Mouse (Mus musculus) kidney, embryonic 15.5 days (tissue): ENCODE measurements around the gene Ppard. TPM values are rescaled to one million over a fixed set of nuclear protein-coding genes. Genes with fewer than 3 reads are reported as not detected.

Experiments
- ATAC-seq: fragments of 200-750 bp; cut with Nextera tagmentation; replicated peaks from 2 replicates; pipeline ENCODE4 v1.8.0; 2017; ENCODE audit warnings: moderate TSS enrichment; ENCODE audit not compliant: low FRiP score
- H3K27ac ChIP-seq: fragments of 300-500 bp; sonication (generic); 2 replicates; pipeline ENCODE4 v1.5.1; 2015; ENCODE audit warnings: mild to moderate bottlenecking, inconsistent platforms
- H3K27me3 ChIP-seq: fragments of 300-500 bp; sonication (generic); 2 replicates; pipeline ENCODE4 v1.6.1; 2015; ENCODE audit warnings: inconsistent platforms
- H3K36me3 ChIP-seq: fragments of 300-500 bp; sonication (generic); 2 replicates; pipeline ENCODE4 v1.6.1; 2015; ENCODE audit warnings: inconsistent platforms
- H3K4me1 ChIP-seq: fragments of 300-500 bp; sonication (generic); 2 replicates; pipeline ENCODE4 v1.6.1; 2015; ENCODE audit warnings: inconsistent platforms
- H3K4me2 ChIP-seq: fragments of 300-500 bp; sonication (generic); 2 replicates; pipeline ENCODE4 v1.6.1; 2015; ENCODE audit warnings: moderate library complexity, mild to moderate bottlenecking, inconsistent platforms
- H3K4me3 ChIP-seq: fragments of 300-500 bp; sonication (generic); replicated peaks from 2 replicates; pipeline ENCODE4 v1.5.1; 2015; ENCODE audit warnings: mild to moderate bottlenecking, inconsistent platforms
- H3K9ac ChIP-seq: fragments of 300-500 bp; sonication (generic); 2 replicates; pipeline ENCODE4 v1.6.1; 2015; ENCODE audit warnings: mild to moderate bottlenecking, inconsistent platforms
- H3K9me3 ChIP-seq: fragments of 300-500 bp; sonication (generic); replicated peaks from 2 replicates; pipeline ENCODE4 v1.6.1; 2016; ENCODE audit warnings: inconsistent platforms
- WGBS: fragments of 180-500 bp; shearing (Covaris S2); methylation state at CpG from one replicate; pipeline ENCODE4 v1.1.7; 2015; ENCODE audit warnings: mixed read lengths; 5-methylcytosine and 5-hydroxymethylcytosine counted together
- polyA plus RNA-seq: library from polyadenylated mRNA; unstranded; fragments of >200 nt; fragmentation: Nextera tagmentation; extraction: Ambion mirVana; gene quantifications from 2 replicates; pipeline ENCODE4 v1.2.1, GENCODE M21; 2015

The Ppard gene
- polyA plus RNA-seq, 1 experiment from 2014 or later = 2.7 TPM

GRCm38 (mm10) chr17:28260543-28260909 lies 28.0 kb downstream of the Ppard start:
- WGBS = 88% methylated on average over 9 of the region's 9 CpGs
- ATAC-seq = no peak

GRCm38 (mm10) chr17:28261795-28262194 lies 29.3 kb downstream of the Ppard start:
- H3K36me3 ChIP-seq = no peaks in the 10 kb centered on the region
- H3K27ac ChIP-seq = peak overlapping the region; percentile 3; the same call in 1 of the 2 replicates
- no peak overlapping the region for H3K4me2 ChIP-seq
- 62% methylated on average over 11 of the region's 11 CpGs for WGBS
- H3K9me3 ChIP-seq = no peaks in the 10 kb centered on the region
- peaks cover 64% of the 10 kb centered on the region for H3K4me1 ChIP-seq
- H3K27me3 ChIP-seq = no peaks in the 10 kb centered on the region
- ATAC-seq = no peak
- H3K9ac ChIP-seq = no peak overlapping the region
- no peak overlapping the region for H3K4me3 ChIP-seq

More at GRCm38 (mm10) chr17:28260543-28260909, 28.0 kb downstream of the Ppard start:
- Histone ChIP-seq H3K4me2 (no peak overlapping the region), H3K27me3 (no peaks in the 10 kb centered on the region), H3K9ac (no peak overlapping the region), H3K4me3 (no peak overlapping the region), H3K4me1 (peaks cover 70% of the 10 kb centered on the region), H3K27ac (no peak overlapping the region; the same call in 1 of the 2 replicates), H3K9me3 (no peaks in the 10 kb centered on the region), H3K36me3 (no peaks in the 10 kb centered on the region)

DNA sequence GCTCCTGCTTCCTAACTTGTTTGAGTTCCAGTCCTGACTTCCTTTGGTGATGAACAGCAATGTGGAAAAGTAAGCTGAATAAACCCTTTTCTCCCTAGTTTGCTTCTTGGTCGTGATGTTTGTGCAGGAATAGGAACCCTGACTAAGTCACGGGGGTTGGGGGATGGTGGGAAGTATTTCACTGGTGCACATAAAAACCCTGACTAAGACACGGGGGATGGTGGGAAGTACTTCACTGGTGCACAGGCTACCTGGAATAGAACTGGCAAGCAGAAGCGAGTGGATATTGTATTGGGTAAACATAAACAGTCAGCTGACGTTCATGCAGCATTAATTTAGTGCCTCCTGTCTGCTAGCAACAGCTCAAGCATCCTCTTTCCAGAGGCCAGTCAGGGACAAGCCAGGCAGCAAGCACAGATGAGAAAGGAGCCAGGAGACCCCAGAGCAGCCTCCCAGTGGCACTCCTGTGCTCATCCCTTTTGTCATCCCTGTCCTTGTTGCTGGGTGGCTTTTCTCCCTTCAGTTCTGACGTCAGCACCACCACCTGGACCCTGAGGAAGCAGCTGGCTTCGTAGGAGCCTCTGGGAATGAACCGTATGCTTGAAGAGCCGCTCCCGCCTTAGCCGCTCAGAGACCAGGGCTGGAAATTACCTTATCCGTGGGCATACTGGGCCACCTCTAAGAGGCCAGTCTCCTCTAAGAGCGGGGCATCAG lies 30.8 kb downstream of the Ppard start:
- WGBS = 49% methylated on average over 13 of the region's 13 CpGs
- no peak overlapping the region for H3K4me3 ChIP-seq
- H3K9ac ChIP-seq = no peak overlapping the region
- H3K27ac ChIP-seq = peak overlapping the region; percentile 46
- H3K9me3 ChIP-seq = no peaks in the 10 kb centered on the region
- no peak for ATAC-seq
- H3K4me2 ChIP-seq = no peak overlapping the region
- H3K36me3 ChIP-seq = no peaks in the 10 kb centered on the region
- H3K27me3 ChIP-seq = no peaks in the 10 kb centered on the region
- peaks cover 52% of the 10 kb centered on the region for H3K4me1 ChIP-seq

DNA sequence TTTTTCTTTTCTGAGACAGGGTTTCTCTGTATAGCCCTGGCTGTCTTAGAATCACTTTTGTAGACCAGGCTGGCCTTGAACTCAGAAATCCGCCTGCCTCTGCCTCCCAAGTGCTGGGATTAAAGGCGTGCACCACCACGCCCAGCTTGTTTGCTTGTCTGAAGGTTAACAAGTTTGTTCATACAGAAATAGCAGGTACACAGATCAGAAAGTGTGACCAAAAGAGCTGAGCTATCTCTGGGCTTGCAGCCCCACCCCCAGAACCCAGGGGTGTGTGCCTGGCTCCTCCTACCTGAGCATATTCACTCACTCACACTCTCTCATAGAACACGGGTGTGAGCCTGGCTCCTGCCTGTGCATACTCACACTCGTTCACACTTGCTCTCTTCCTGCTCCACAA lies 34.8 kb downstream of the Ppard start:
- no peaks in the 10 kb centered on the region for H3K27me3 ChIP-seq
- no peaks in the 10 kb centered on the region for H3K9me3 ChIP-seq
- H3K4me2 ChIP-seq = no peak overlapping the region
- H3K9ac ChIP-seq = no peak overlapping the region
- 88% methylated on average over 5 of the region's 5 CpGs for WGBS
- H3K36me3 ChIP-seq = no peaks in the 10 kb centered on the region
- H3K27ac ChIP-seq = no peak overlapping the region
- no peak for ATAC-seq
- no peak overlapping the region for H3K4me3 ChIP-seq
- H3K4me1 ChIP-seq = peaks cover 46% of the 10 kb centered on the region

DNA sequence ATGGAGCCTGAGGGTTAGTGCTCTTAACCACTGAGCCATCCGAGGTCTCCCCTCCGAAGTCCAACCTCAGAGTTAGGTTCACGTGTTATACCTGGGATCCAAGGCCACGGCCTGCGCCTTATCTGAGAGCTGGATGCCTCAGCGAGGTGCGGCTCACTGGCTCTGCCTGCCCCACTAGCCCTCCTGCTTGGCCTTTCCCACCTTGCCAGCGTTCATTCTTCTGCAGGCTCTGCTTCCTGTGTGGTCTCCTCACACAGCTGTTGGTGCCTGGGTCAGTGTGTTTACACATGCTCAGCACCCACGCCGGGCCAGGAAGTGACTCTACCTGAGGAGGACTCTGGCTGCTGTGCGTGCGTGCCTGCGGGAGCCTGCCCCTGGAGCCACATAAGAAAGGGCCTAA lies 37.7 kb downstream of the Ppard start:
- 0 out of 2 replicates have a peak, but pooled peaks have one; percentile 15 for ATAC-seq

DNA sequence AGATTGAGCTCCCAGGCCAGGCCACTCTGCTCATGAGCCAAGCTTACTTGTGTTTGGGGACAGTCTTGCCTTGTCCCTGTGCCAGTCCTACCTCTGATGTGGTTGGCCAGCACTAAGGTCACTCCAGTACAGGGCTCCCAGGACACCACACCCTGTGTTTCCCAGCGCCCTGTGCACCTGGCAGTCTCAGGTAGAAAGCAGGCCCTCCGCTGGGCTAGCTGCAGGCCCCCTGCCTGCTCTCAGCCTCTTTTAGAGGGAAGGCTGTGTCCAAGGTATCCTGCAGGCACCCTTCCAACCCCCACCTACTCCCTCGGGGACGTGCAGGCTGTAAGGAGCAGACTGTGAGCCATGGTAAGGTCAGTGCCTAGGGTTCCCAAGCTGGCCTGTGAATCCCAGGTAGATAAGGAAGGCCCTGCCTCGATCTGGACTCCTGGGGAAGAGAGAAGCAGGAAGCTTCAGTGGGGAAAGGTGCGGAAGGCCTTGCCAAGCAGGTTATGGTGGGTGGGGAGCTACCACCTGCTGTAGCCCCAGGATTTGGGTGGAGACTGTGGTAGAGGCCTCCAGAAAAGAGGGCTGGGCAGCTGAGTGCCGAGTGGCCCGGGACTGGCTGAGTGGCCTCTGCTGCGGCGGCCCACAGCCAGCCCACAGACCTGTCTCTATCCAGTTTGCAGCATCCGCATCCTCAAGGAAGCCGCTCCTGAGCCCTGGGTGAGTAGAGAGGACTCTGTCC lies 39.2 kb downstream of the Ppard start:
- H3K27me3 ChIP-seq = no peaks in the 10 kb centered on the region
- no peaks in the 10 kb centered on the region for H3K36me3 ChIP-seq
- ATAC-seq = no peak; the same call in 1 of the 2 replicates
- peak overlapping the region; percentile 59 for H3K27ac ChIP-seq
- no peak overlapping the region for H3K4me3 ChIP-seq
- H3K9ac ChIP-seq = no peak overlapping the region
- 81% methylated on average over 12 of the region's 12 CpGs for WGBS
- no peak overlapping the region for H3K4me2 ChIP-seq
- H3K4me1 ChIP-seq = peaks cover 21% of the 10 kb centered on the region
- no peaks in the 10 kb centered on the region for H3K9me3 ChIP-seq

More for the DNA sequence above, 37.7 kb downstream of the Ppard start:
- Histone ChIP-seq H3K36me3 (no peaks in the 10 kb centered on the region), H3K9me3 (no peaks in the 10 kb centered on the region), H3K27me3 (no peaks in the 10 kb centered on the region), H3K4me2 (no peak overlapping the region), H3K4me3 (no peak overlapping the region), H3K4me1 (peaks cover 31% of the 10 kb centered on the region), H3K27ac (peak overlapping the region; percentile 4; the same call in 1 of the 2 replicates), H3K9ac (no peak overlapping the region)
- 53% methylated on average over 13 of the region's 13 CpGs for WGBS

- H3K9me3 ChIP-seq = no peaks in the 10 kb centered on the region
- no peak for ATAC-seq
- peaks cover 26% of the 10 kb centered on the region for H3K4me1 ChIP-seq
- H3K36me3 ChIP-seq = no peaks in the 10 kb centered on the region
- H3K4me3 ChIP-seq = no peak overlapping the region
- WGBS = 87% methylated on average over 9 of the region's 9 CpGs
- H3K27ac ChIP-seq = 0 out of 2 replicates have a peak overlapping the region, but pooled peaks have one; percentile 13
- H3K9ac ChIP-seq = no peak overlapping the region
- no peak overlapping the region for H3K4me2 ChIP-seq
- no peaks in the 10 kb centered on the region for H3K27me3 ChIP-seq
Observed at GRCm38 (mm10) chr17:28272281-28272680, 39.8 kb downstream of the Ppard start.

DNA sequence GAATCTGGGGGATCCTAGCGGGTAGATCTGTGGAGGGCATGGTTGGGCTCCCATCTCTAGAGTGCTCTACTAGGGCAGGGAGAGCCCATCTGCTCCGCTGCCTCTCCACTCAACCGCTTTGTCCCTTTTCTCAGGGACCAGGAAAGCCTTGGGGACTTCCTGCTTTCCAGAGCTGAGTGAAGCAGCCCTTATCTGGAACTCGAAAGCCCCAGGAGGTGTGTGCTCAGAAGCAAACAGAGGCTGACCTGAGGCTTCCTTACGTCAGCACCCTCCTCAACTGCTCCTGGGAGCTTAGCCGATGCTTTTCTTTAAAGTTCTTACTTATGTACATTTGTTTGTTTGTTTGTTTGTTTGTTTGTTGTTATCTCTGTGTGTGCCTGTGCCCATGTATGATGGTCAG lies 40.3 kb downstream of the Ppard start:
- Histone ChIP-seq H3K9ac (no peak overlapping the region), H3K36me3 (no peaks in the 10 kb centered on the region), H3K9me3 (no peaks in the 10 kb centered on the region), H3K27ac (0 out of 2 replicates have a peak overlapping the region, but pooled peaks have one; percentile 13), H3K4me3 (no peak overlapping the region), H3K4me2 (no peak overlapping the region), H3K27me3 (no peaks in the 10 kb centered on the region), H3K4me1 (peaks cover 32% of the 10 kb centered on the region)
- 77% methylated on average over 6 of the region's 6 CpGs for WGBS
- no peak for ATAC-seq

GRCm38 (mm10) chr17:28274739-28275138 lies 42.2 kb downstream of the Ppard start:
- Histone ChIP-seq H3K27me3 (no peaks in the 10 kb centered on the region), H3K27ac (no peak overlapping the region), H3K4me1 (peaks cover 49% of the 10 kb centered on the region), H3K36me3 (no peaks in the 10 kb centered on the region), H3K4me3 (no peak overlapping the region), H3K9me3 (no peaks in the 10 kb centered on the region), H3K9ac (no peak overlapping the region), H3K4me2 (no peak overlapping the region)
- no peak for ATAC-seq
- 81% methylated on average over 3 of the region's 3 CpGs for WGBS

- Histone ChIP-seq H3K27ac (no peak overlapping the region), H3K4me3 (no peak overlapping the region), H3K9me3 (no peaks in the 10 kb centered on the region), H3K4me2 (no peak overlapping the region), H3K36me3 (no peaks in the 10 kb centered on the region), H3K27me3 (no peaks in the 10 kb centered on the region), H3K4me1 (peaks cover 60% of the 10 kb centered on the region), H3K9ac (no peak overlapping the region)
- ATAC-seq = no peak
- 71% methylated on average over 14 of the region's 14 CpGs for WGBS
Observed at GRCm38 (mm10) chr17:28277226-28277625, 44.7 kb downstream of the Ppard start.

GRCm38 (mm10) chr17:28277721-28278120 lies 45.2 kb downstream of the Ppard start:
- Histone ChIP-seq H3K4me2 (no peak overlapping the region), H3K4me1 (peaks cover 57% of the 10 kb centered on the region), H3K36me3 (no peaks in the 10 kb centered on the region), H3K9ac (no peak overlapping the region), H3K27me3 (no peaks in the 10 kb centered on the region), H3K4me3 (no peak overlapping the region), H3K9me3 (no peaks in the 10 kb centered on the region), H3K27ac (no peak overlapping the region)
- no peak for ATAC-seq
- 70% methylated on average over 10 of the region's 10 CpGs for WGBS

DNA sequence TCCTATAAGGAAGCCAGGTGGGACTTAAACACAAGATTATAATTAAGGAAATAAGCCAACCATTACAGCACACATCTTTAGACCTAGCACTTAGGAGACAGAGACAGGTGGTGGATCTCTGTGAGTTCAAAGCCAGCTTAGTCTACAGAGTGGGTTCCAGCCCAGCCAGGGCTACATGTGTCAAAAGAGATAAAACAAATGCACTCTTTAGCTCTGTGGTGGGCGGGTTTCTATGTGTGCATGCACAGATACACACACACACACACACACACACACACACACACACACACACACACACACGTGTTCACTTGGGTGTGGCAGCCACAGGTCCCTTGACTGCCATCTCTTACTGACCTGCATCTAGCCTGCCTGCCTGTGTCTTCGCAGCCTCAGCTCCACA lies 45.7 kb downstream of the Ppard start:
- Histone ChIP-seq H3K4me2 (no peak overlapping the region), H3K4me1 (peaks cover 59% of the 10 kb centered on the region), H3K9me3 (no peaks in the 10 kb centered on the region), H3K4me3 (no peak overlapping the region), H3K27ac (0 out of 2 replicates have a peak overlapping the region, but pooled peaks have one; percentile 76), H3K27me3 (no peaks in the 10 kb centered on the region), H3K9ac (no peak overlapping the region), H3K36me3 (no peaks in the 10 kb centered on the region)
- 85% methylated on average over 3 of the region's 3 CpGs for WGBS
- no peak for ATAC-seq
